Mouse (Mus musculus): ENCODE data around the gene Sos1.

The Sos1 gene

DNA sequence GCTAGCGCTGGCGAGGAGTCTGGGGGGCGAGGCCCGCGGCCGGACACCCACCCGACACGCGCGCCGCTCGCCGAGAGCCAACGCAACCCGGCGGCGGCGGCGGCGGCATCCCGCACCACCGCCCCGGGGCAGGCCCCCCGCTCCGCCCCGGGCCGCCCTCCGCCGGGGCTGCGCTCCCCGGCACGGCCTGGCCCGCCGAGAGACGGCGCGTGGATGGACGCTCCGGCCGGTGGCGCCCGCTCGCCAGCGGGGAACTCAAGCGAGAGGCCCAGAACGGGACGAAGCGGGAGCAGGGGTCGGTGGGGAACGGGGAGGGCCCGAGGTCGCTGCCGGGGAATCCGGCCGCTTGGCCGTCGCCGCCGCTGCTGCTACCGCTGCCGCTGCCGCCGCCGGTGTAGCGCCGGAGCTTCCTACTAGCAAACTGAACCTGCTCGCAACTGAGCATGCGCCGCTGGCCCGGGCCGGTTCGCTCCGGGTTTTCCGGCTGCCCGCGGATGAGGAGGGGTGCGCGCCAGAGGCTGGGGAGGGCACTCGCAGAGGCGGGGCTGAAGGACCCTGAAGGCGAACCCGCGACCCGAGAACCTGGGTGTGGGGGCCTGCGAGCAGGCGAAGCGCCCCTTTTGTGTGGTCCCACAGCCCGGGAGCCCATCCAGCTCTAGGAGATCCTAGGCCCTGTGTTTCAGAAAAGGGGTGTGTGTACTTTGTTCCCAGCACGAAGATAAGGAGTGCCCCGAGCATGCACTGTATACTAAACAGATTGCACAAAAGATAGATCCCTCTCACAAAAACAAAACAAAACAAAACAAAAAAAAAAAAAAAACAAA, at the start of gene Sos1:
Gene Sos1 (minus strand): TSS at position 423 of the 824 bp plus-strand sequence.
- DNase-seq (ENCODE audit: low read depth): peak; percentile 96

DNA sequence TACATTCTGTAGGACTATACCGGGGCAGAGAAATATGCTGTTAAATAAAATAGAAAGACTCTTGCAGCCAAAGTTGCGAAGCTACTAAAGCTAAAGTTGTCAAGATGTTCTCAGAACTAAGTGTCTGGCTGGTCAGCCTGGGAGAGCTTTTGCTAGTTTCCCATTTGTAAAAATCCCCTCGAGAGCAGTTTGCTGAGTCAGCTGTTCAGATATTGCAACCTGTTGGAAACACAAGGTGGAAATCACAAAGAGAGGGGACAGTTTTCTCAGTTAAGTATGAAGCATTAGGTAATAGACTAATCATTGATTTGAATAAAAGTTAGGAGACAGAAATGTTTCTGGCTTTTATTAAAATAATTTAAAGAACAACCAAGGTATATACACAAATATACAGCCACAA, 43.0 kb upstream of the Sos1 start:
- no peak for DNase-seq (ENCODE audit: low read depth)

DNA sequence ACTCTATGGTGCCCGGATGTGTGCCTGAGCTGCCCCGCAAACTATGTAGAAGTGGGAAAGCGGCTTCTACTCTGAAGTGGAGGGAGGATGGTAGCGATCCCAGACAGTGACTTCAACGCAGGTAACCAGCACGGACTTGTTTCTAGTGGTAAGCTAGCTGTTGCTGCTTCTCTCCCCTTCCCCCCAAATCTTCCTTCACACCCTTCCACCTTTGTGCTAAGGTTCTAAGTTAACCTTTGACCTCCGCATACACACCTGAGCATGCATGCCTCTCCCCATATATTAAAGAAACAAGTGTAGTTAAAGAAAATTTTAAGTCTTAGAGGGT, 41.9 kb upstream of the Sos1 start:
- DNase-seq (ENCODE audit: low read depth): no peak

GRCm38 (mm10) chr17:80521521-80522228, 41.4 kb upstream of the Sos1 start:
- peak; percentile 61 for DNase-seq (ENCODE audit: low read depth)

DNA sequence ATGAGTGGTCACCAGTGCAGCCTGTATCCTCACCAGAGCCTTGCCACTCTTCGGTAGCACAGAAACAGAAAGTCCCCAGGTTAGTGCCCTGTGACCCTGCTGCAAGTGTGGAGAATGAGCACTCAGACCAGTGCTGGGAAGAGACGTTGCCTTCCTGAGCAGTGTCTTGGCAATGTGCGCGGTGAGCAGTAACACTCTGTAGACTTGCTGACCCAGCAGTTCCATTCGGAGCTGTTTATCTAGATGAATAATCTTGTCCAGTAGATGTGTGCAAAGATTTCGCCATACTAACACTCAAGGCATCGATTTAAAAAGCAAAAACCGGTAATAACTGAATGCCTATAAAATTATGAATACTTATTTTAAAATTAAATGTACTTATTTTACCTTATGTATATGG, 40.3 kb upstream of the Sos1 start:
- DNase-seq (ENCODE audit: low read depth): no peak

DNA sequence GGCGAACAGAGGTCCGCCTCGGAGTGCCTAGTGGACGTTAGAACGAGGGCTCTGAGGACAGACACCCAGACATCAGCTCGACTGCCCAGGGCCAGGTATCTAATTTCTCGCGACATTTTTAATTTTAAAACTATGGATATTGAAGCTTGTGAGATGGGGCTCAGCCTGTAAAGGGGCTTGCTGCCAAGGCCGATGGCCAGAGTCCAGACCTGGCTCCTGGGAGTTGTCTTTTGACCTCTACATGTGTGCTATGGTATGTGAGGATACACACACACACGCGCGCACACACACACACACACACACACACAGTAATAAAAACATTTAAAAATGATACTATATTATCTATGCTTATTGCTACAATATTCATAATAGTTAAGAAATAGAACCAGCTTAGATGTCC, 38.6 kb upstream of the Sos1 start:
- DNase-seq (ENCODE audit: low read depth): no peak

- no peak for DNase-seq (ENCODE audit: low read depth)
Measured at GRCm38 (mm10) chr17:80517244-80517643, 37.0 kb upstream of the Sos1 start.

- no peak for DNase-seq (ENCODE audit: low read depth)
Measured at GRCm38 (mm10) chr17:80515956-80516355, 35.7 kb upstream of the Sos1 start.

DNA sequence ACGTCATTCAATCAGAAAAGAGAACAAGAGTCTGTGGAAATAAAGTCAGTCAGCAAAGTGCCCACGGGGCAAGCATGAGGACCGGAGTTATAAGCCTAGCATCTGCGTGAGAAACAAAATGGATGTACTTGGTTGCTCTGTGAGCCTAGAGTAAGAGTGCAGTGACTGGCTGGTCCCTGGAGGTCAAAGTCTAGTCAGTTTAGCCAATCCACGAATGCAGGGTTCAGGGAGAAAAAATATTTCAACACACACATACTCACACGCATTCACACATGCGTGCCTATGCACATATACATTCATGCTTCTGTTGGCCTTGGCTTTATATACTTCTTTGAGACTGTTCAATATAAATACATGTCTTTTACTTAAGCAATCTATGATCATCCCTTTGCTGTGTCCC, 35.3 kb upstream of the Sos1 start:
- DNase-seq (ENCODE audit: low read depth): no peak

DNA sequence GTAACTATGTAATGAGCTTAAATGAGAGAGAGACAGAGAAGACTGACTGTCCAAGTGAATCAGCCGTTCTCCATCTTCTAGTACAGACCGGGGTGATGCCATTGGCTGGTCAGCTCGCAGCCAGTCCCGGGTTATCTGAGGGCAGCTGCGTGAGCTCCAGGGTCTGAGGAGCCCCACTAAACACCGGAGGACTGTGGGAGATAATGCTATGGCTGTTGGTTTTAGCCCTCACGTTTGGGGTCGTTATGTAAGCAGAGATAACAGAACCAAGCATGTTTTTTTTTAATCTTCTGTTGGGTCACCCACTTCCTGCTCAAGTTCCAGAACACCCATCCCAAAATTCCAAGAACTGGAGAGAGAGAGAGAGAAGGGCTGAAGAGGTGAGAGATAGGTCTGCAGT, 33.5 kb upstream of the Sos1 start:
- DNase-seq (ENCODE audit: low read depth): no peak

GRCm38 (mm10) chr17:80510459-80510855, 30.2 kb upstream of the Sos1 start:
- DNase-seq (ENCODE audit: low read depth): no peak

DNA sequence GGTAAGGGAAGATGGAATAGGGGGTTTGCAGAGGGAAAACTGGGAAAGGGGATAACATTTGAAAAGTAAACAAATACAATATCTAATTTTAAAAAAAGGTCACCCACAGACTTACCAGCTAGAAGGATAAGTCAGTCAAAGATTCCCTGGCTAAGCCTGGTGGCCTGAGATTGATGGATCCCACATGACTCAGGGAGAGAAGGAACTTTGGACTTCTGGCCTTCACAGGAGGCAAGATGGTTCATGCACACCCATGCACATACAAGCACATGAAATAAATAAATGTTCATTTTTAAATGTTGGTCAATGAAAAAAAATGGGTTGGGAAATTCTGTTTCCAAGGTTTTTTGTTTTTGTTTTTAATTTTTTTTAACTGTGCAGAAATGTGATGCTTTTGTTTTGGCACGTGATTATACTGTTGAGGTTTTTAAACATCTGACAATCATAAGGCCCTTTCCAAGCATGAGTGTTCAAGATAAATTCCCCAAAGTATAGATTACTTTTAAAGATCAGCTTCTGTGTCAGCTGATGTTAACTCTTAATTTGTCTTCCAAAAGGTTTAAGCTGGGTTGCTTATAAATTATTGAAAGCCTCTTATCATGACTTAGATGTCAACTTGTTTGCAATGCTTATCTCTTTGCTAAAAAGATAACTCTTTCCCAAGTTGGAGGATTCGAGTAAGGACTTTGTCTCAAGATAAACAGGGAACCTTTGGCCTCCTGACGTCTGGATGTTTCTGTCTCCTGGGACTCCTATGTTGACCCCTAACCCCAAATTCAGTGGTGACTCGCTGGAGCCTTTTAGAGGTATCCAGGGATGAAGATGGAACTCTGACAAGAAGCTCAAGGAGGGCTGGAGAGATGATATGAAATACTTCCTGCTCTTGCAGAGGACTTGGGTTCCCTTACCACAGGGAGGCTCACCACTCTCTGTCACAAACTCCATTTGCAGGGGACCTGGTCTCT, 29.5 kb upstream of the Sos1 start:
- DNase-seq (ENCODE audit: low read depth): no peak

- no peak for DNase-seq (ENCODE audit: low read depth)
Measured at GRCm38 (mm10) chr17:80505766-80506165, 25.5 kb upstream of the Sos1 start.

DNA sequence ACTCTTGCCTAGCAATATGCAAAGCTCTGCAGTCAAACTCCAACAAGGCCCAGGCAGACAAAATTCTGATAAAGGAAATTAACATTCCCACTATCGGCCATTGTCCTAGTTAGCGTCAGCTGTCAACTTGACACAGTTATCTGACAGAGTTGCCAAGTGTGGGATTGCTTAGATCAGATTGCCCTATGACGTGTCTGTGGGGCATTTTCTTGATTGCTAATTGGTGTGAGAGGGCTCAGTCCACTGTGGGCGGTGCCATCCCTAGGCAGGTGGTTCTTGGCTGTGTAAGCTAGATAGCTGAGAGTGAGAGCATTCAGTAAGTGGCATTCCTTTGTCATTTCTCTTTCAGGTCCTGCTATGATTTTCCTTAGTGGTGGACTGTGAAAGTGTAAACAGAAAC, 25.1 kb upstream of the Sos1 start:
- no peak for DNase-seq (ENCODE audit: low read depth)

DNA sequence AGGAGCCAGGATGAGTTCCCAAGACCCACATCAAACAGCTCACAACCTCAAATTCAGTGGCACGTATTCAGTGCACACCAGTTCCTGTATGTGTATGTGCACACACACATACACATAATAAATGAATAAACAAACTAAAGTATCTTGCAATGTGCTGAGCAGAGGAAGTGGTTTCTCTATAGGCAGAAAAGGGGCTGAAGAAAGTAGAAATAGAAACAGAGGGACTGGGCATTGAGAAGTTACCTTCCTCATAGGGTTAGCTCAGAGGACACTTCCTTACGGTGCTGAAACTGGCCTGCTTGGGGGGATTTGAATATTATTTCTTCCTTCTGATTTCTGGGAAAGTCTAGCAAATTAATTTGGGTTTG, 21.5 kb upstream of the Sos1 start:
- peak; percentile 44 for DNase-seq (ENCODE audit: low read depth)

DNA sequence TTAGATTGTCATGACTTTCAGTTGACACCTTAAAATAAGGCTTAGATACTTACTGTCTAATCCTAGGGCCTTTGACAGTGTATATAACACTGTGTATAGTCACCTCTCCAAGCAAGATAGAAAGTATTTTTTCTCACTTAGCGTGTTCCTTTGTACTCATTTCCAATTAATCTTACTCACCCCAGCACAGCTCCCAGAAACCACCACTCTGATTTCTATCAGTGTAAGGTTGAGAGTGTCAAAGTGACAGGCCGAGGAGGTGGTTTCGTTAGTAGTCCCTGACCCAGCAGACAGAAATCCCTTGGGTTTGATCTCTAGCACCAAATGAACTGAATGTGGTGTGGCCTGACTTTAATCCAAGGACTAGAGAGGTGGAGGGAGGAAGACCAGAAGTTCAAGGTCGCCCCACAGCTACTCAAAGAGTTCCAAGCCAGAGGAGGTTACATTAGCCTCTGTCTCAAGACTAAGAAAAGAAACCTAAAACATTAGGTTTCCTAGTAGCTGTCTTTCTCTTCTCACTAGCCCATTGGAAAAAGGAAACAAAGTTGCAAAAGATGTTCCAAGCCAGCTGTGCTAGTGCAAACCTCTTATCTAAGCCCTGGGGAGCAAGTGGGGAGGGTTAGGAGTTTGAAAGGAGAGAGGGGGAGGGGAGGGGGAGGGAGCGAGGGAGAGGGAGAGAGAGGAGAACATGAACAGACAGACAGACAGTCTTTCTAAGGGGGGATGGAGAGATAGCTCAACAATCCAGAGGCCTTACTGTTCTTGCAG, 21.0 kb upstream of the Sos1 start:
- no peak for DNase-seq (ENCODE audit: low read depth)

DNA sequence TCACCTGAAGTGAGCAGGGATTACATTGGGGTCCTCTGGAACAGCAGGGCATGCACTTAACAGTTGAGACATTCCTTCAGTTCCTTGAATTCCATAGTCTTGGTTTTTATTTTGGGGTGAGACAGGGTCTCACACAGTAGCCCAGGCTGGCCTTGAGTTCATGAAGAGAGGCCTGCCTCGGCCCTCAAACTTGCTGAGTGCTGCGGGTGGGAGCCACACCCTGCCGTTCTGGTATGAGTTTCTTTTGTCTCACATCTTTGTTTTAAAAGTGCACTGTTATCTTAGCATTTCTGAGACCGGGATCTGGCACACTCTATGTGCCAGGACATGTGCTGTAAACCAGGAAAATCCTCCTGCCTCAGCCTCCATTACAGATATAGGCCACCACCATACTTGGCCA, 19.8 kb upstream of the Sos1 start:
- no peak for DNase-seq (ENCODE audit: low read depth)

DNA sequence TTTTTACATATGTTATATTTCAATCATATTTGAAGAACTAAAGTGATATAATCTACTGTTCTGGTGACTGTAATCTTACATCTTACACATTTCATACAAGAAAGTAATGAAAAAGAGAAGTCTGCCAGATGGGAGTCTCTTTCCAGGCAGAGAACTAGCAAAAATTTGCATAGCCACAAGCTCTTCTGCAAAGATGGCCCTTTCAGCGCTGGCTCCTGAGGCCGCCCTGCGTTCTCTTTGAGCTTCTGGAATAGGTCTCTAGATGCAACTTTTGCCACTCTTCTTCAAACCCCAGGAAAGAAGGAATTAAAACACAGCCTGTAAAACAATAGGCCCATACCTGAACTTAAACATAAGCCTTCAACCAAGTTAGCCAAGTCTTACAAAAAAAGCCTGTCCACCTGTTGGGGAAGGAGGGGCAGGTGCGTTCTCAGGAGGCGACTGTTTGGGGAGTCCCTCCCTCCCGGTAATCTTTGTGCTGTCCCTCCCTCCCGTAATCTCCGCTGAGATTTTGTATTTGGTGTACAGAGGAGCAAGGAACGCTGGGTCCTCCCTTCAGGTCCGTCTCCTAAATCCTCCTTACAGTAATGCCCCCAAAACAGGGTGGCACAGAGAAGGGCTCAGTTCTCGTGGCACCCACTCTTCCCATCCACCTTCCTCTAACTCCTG, 18.5 kb upstream of the Sos1 start:
- DNase-seq (ENCODE audit: low read depth): no peak

DNA sequence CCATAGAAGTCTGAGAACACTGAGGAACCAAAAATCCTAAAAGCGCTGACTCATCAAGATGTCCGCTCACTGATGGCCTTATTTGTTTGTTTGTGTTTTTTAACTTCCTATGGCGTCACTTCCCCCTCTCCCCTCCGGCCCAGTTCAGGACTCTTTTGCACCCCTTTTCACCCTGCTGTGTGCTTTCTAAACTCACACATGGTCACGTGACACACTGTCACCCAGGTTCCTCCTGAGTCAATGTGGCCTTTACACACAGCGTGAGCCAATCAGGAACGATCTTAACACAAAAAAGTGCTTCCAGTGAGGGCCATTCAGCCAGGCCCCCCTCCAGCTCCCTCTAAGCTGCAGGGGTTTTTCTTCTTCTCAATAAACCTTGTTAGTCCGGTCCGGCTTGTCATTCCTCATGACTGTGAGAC, 16.9 kb upstream of the Sos1 start:
- DNase-seq (ENCODE audit: low read depth): no peak

DNA sequence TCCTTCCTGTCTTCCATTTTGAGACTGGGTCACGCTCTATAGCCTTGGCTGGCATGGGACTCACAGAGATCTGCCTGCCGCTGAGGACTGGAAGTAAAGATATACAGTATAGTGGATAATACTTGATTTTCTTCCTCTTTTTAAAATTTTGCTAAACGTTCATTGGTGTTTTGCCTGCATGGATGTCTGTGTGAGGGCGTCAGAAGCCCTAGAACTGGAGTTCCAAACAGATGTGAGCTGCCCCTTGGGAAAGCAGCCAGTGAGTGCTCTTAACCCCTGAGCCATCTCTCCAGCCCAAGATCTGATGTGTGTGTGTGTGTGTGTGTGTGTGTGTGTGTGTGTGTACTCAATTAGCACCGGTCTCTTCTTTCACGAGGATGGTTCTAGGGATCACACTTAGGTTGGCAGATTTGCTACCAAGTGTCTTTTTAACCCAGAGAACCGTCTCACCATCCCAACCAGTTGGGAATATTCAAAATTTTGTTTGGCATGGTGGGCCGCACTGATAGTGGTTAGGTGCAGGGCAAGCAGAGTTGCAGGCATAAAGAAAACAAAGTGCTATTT, 16.4 kb upstream of the Sos1 start:
- no peak for DNase-seq (ENCODE audit: low read depth)

- DNase-seq (ENCODE audit: low read depth): no peak
Measured at GRCm38 (mm10) chr17:80496185-80496584, 15.9 kb upstream of the Sos1 start.
